Mouse (Mus musculus) forebrain, postnatal 0 days (tissue): ENCODE measurements at regions not wholly inside any gene's neighbourhood (a gene's known extent, or its start where the extent isn't known, plus 50 kb on each side); places are given as distances from the start of the nearest gene placed in this dataset.
"Not testable (repeated sequence)": the region's sequence is repeated elsewhere in the genome, so short reads cannot be mapped to it uniquely, and the experiment has no call there.

ENCODE experiments used
- ATAC-seq: fragments of 200-750 bp; cut with Nextera tagmentation; 2 replicates; pipeline ENCODE4 v1.8.0; 2017; ENCODE audit warnings: mild to moderate bottlenecking, moderate library complexity
- DNase-seq: peaks from one replicate; pipeline ENCODE4 v3.0.0-alpha.2; 2015
- H3K27ac ChIP-seq: fragments of 300-500 bp; sonication (generic); 2 replicates; pipeline ENCODE4 v1.5.1; 2014; ENCODE audit warnings: low read depth, mild to moderate bottlenecking, antibody characterized with exemption, low read length, moderate library complexity, mixed read lengths
- H3K27me3 ChIP-seq: fragments of 300-500 bp; sonication (generic); 2 replicates; pipeline ENCODE4 v1.6.1; 2014; ENCODE audit warnings: mild to moderate bottlenecking, low read length, mixed read lengths; ENCODE audit not compliant: insufficient read depth
- H3K36me3 ChIP-seq: fragments of 300-500 bp; sonication (generic); 2 replicates; pipeline ENCODE4 v1.6.1; 2014; ENCODE audit warnings: mild to moderate bottlenecking, moderate library complexity; ENCODE audit not compliant: insufficient read depth
- H3K4me1 ChIP-seq: fragments of 300-500 bp; sonication (generic); 2 replicates; pipeline ENCODE4 v1.6.1; 2014; ENCODE audit warnings: antibody characterized with exemption; ENCODE audit not compliant: insufficient read depth
- H3K4me2 ChIP-seq: fragments of 300-500 bp; sonication (generic); 2 replicates; pipeline ENCODE4 v1.6.1; 2014; ENCODE audit warnings: low read depth, mild to moderate bottlenecking, moderate library complexity
- H3K4me3 ChIP-seq: fragments of 300-500 bp; sonication (generic); 2 replicates; pipeline ENCODE4 v1.5.1; 2014; ENCODE audit warnings: low read depth, low read length, mixed read lengths
- H3K9ac ChIP-seq: fragments of 300-500 bp; sonication (generic); 2 replicates; pipeline ENCODE4 v1.6.1; 2014; ENCODE audit warnings: mild to moderate bottlenecking
- H3K9me3 ChIP-seq: fragments of 300-500 bp; sonication (generic); 2 replicates; pipeline ENCODE4 v1.6.1; 2016; ENCODE audit warnings: low read length
- CTCF ChIP-seq: sonication (generic); IDR thresholded peaks from 2 replicates; pipeline ENCODE4 v1.5.1; 2016; ENCODE audit warnings: antibody characterized with exemption, control low read depth, low read depth
- WGBS: fragments of 180-500 bp; shearing (Covaris S2); extraction: QIAGEN DNeasy Blood & Tissue Kit; methylation state at CpG from one replicate; pipeline ENCODE4 v1.1.7; 2014; 5-methylcytosine and 5-hydroxymethylcytosine counted together

- WGBS = 95% methylated on average over 1 of the region's 1 CpGs
- no peaks in the 10 kb centered on the region for H3K9me3 ChIP-seq
- H3K4me3 ChIP-seq = no peak overlapping the region
- no peak overlapping the region for H3K9ac ChIP-seq
- ATAC-seq = no peak
- no peaks in the 10 kb centered on the region for H3K27me3 ChIP-seq
- H3K27ac ChIP-seq = no peak overlapping the region
- no peak for DNase-seq
- no peak overlapping the region for H3K4me2 ChIP-seq
- TF ChIP-seq CTCF = no peak
- no peaks in the 10 kb centered on the region for H3K4me1 ChIP-seq
- no peaks in the 10 kb centered on the region for H3K36me3 ChIP-seq
Observed at GRCm38 (mm10) chr10:46629876-46630275, 1052.2 kb downstream of the Hace1 start.

- Histone ChIP-seq H3K9me3 (no peaks in the 10 kb centered on the region), H3K27ac (no peak overlapping the region), H3K36me3 (no peaks in the 10 kb centered on the region), H3K9ac (no peak overlapping the region), H3K27me3 (no peaks in the 10 kb centered on the region), H3K4me1 (no peaks in the 10 kb centered on the region), H3K4me2 (no peak overlapping the region), H3K4me3 (no peak overlapping the region)
- DNase-seq (no peak), ATAC-seq (no peak)
- no peak for TF ChIP-seq CTCF
Observed at GRCm38 (mm10) chr10:46663041-46663440, 1085.4 kb downstream of the Hace1 start.

- 94% methylated on average over 1 of the region's 1 CpGs for WGBS
- not testable (repeated sequence) for H3K4me2 ChIP-seq, H3K27me3 ChIP-seq, H3K9me3 ChIP-seq, H3K4me1 ChIP-seq, H3K9ac ChIP-seq, H3K27ac ChIP-seq, DNase-seq, ATAC-seq, H3K36me3 ChIP-seq, H3K4me3 ChIP-seq
Observed at GRCm38 (mm10) chr10:46689823-46690372, 1112.3 kb downstream of the Hace1 start.

GRCm38 (mm10) chr10:46692661-46693060 is 1115.0 kb downstream of the Hace1 start:
- DNase-seq (no peak), ATAC-seq (no peak)
- WGBS = 88% methylated on average over 3 of the region's 3 CpGs
- no peak for TF ChIP-seq CTCF
- Histone ChIP-seq H3K4me1 (no peaks in the 10 kb centered on the region), H3K9me3 (no peaks in the 10 kb centered on the region), H3K27ac (no peak overlapping the region), H3K27me3 (no peaks in the 10 kb centered on the region), H3K4me2 (no peak overlapping the region), H3K9ac (no peak overlapping the region), H3K36me3 (no peaks in the 10 kb centered on the region), H3K4me3 (no peak overlapping the region)

GRCm38 (mm10) chr10:46697363-46698246 is 1120.0 kb downstream of the Hace1 start:
- WGBS = 22% methylated on average over 2 of the region's 2 CpGs

GRCm38 (mm10) chr10:46701221-46701620 is 1123.6 kb downstream of the Hace1 start:
- no peak for ATAC-seq
- H3K9ac ChIP-seq = no peak overlapping the region
- H3K4me2 ChIP-seq = no peak overlapping the region
- no peak for TF ChIP-seq CTCF
- no peaks in the 10 kb centered on the region for H3K4me1 ChIP-seq
- H3K36me3 ChIP-seq = no peaks in the 10 kb centered on the region
- 21% methylated on average over 4 of the region's 4 CpGs for WGBS
- no peak overlapping the region for H3K4me3 ChIP-seq
- H3K9me3 ChIP-seq = no peaks in the 10 kb centered on the region
- no peak for DNase-seq
- H3K27ac ChIP-seq = no peak overlapping the region
- no peaks in the 10 kb centered on the region for H3K27me3 ChIP-seq

More at GRCm38 (mm10) chr10:46697363-46698246, 1120.0 kb downstream of the Hace1 start:
- TF ChIP-seq CTCF = peak; percentile 46
- H3K27me3 ChIP-seq = no peaks in the 10 kb centered on the region
- H3K36me3 ChIP-seq = no peaks in the 10 kb centered on the region
- no peaks in the 10 kb centered on the region for H3K4me1 ChIP-seq
- H3K4me3 ChIP-seq = no peak overlapping the region
- no peaks in the 10 kb centered on the region for H3K9me3 ChIP-seq
- DNase-seq = peak; percentile 72
- H3K9ac ChIP-seq = no peak overlapping the region
- no peak overlapping the region for H3K4me2 ChIP-seq
- H3K27ac ChIP-seq = no peak overlapping the region; the same call in 1 of the 2 replicates
- ATAC-seq = peak; percentile 92

- not testable (repeated sequence) for H3K27ac ChIP-seq, H3K4me2 ChIP-seq, ATAC-seq, H3K27me3 ChIP-seq, DNase-seq, H3K9ac ChIP-seq, H3K36me3 ChIP-seq, H3K9me3 ChIP-seq, H3K4me1 ChIP-seq, H3K4me3 ChIP-seq
Observed at GRCm38 (mm10) chr10:46708022-46708421, 1130.4 kb downstream of the Hace1 start.
